Mouse (Mus musculus) ovary, postnatal 10 days (tissue): ENCODE measurements around the gene Cmip.

ENCODE experiments used
- DNase-seq: peaks from one replicate; pipeline ENCODE4 v3.0.0; 2022; ENCODE audit warnings: low spot score

Cmip gene

GRCm38 (mm10) chr8:117469431-117470341, 212.8 kb downstream of the Cmip start:
- DNase-seq, result no peak

- peak; percentile 23 for DNase-seq
These were observed 213.5 kb downstream of the Cmip start for GRCm38 (mm10) chr8:117470342-117470781.

GRCm38 (mm10) chr8:117471174-117471573, 214.3 kb downstream of the Cmip start:
- DNase-seq, result peak; percentile 20

GRCm38 (mm10) chr8:117471655-117472054, 214.8 kb downstream of the Cmip start:
- no peak for DNase-seq

GRCm38 (mm10) chr8:117472332-117472731, 215.5 kb downstream of the Cmip start:
- no peak for DNase-seq

GRCm38 (mm10) chr8:117474944-117475343, 218.1 kb downstream of the Cmip start:
- peak; percentile 86 for DNase-seq

GRCm38 (mm10) chr8:117475819-117476218, 219.0 kb downstream of the Cmip start:
- no peak for DNase-seq

- no peak for DNase-seq
These were observed 221.2 kb downstream of the Cmip start for GRCm38 (mm10) chr8:117478082-117478481.

GRCm38 (mm10) chr8:117479996-117480395, 223.1 kb downstream of the Cmip start:
- DNase-seq, result no peak

- no peak for DNase-seq
These were observed 223.7 kb downstream of the Cmip start for GRCm38 (mm10) chr8:117480516-117480915.

- DNase-seq, result no peak
These were observed 225.0 kb downstream of the Cmip start for GRCm38 (mm10) chr8:117481830-117482229.

- no peak for DNase-seq
These were observed 227.9 kb downstream of the Cmip start for GRCm38 (mm10) chr8:117484731-117485130.

GRCm38 (mm10) chr8:117485316-117485715, 228.5 kb downstream of the Cmip start:
- DNase-seq, result no peak

- no peak for DNase-seq
These were observed 231.6 kb downstream of the Cmip start for GRCm38 (mm10) chr8:117488246-117489005.

- no peak for DNase-seq
These were observed 236.7 kb downstream of the Cmip start for GRCm38 (mm10) chr8:117493543-117493942.

- DNase-seq, result no peak
These were observed 238.0 kb downstream of the Cmip start for GRCm38 (mm10) chr8:117494874-117495273.

GRCm38 (mm10) chr8:117498179-117498914, 241.5 kb downstream of the Cmip start, which contains the start of gene Plcg2:
Plcg2 (plus strand) TSS chr8:117498291.
- DNase-seq, result peak; percentile 4

- DNase-seq, result no peak
These were observed 242.2 kb downstream of the Cmip start for GRCm38 (mm10) chr8:117498915-117499540.

- DNase-seq, result no peak
These were observed 243.5 kb downstream of the Cmip start for GRCm38 (mm10) chr8:117500232-117500823.

GRCm38 (mm10) chr8:117501323-117501722, 244.5 kb downstream of the Cmip start:
- DNase-seq, result no peak

- no peak for DNase-seq
These were observed 246.7 kb downstream of the Cmip start for GRCm38 (mm10) chr8:117503405-117504069.
